Mouse (Mus musculus): ENCODE data around the gene Nxt1. TPM values are rescaled to one million over a fixed set of nuclear protein-coding genes. Genes with fewer than 3 reads are reported as not detected.

The Nxt1 gene
- total RNA-seq (2014; rRNA removed) (23.8 and 24.9 TPM in 2 replicates), polyA plus RNA-seq (2015; fragmentation: Nextera tagmentation; extraction: Ambion mirVana) (22.7 and 26.0 TPM in 2 replicates)

DNA sequence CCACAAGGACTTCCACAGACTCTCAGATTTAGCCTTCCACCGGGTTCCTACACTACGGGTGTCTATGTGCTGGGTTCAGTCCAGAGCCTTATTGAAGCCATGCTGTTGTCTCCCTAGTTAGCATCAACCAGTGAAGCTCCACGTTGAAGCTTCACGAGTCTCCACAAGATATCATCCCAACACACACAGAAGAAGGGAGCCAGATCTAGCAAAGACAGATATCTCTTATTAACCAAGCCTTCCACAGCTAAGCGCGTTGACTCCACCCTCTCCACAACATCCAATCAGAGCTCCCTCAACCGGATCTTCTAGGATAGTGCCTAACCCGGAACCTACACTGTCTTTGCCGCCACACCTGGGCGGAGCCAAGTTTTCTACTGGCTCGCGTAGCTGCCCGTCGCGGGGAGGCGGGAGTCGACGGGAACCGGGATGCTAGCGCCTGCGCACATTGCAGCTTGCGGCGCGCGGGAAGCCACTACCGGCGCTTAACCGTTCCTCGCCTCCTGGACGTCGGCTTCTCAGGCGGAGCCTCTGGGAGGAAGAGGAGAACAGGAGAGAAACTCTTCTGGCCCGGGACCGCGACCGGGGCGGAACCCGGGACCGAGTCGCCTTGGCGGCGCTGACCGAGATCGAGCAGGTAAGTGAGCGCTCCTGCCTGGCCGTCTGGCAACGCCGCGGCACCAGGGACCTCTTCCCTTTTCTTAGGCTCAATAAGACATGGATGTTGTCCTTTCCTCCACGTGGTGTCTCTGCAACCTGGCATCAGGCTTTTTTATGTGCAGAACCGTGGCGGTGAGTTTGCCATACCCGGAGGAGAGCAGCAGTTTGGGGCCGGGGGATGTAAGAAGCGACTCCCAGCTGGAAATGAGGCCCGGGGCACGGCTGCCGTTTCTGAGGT, at the start of gene Nxt1:
Gene Nxt1, plus strand, starts transcription at position 403 of the 898 bp plus-strand sequence.
- peaks cover 11% of the 10 kb centered on the region; the same call in 1 of the 2 replicates for H3K36me3 ChIP-seq (ENCODE audit: insufficient read depth, low read length)

DNA sequence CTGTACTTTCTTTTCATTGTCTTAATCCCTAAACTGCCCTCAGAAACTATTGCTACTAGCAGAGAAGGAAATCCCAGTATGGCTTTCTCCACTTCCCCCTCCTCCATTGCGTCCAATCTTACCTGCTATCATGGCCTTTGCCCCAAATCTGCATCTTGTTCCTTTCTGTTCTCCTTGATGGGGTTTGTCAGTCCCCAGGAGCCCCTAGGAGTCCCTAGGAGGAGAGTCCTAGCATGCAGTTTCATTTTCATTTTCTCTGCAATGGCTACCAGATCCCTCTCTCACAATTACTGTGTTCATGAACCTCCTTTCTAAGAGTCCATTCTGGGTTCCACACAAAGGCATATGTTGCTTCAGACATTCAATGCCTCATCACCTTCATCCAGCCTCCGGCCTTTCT, 49.3 kb upstream of the Nxt1 start:
- DNase-seq (ENCODE audit: low spot score), result no peak
- H3K4me3 ChIP-seq (ENCODE audit: low read depth, low read length), result no peak overlapping the region
- WGBS, result 96% methylated on average over 2 of the region's 2 CpGs
- no peak for ATAC-seq (ENCODE audit: low FRiP score)
- no peaks in the 10 kb centered on the region for H3K36me3 ChIP-seq (ENCODE audit: insufficient read depth, low read length)
- no peak overlapping the region for H3K27ac ChIP-seq (ENCODE audit: low read depth, low read length)
- H3K4me1 ChIP-seq (ENCODE audit: insufficient read depth, low read length), result no peaks in the 10 kb centered on the region
- TF ChIP-seq CTCF (IDR thresholded peaks at IDR 0.05), result no peak
- no peaks in the 10 kb centered on the region for H3K9me3 ChIP-seq (ENCODE audit: low read length)
- no peak overlapping the region for H3K4me2 ChIP-seq (ENCODE audit: low read depth, low read length, poor library complexity, severe bottlenecking)
- H3K9ac ChIP-seq (replicated peaks; ENCODE audit: low read length, poor library complexity, severe bottlenecking), result no peak overlapping the region
- no peaks in the 10 kb centered on the region for H3K27me3 ChIP-seq (ENCODE audit: insufficient read depth, low read length)

More for the DNA sequence above, at the start of gene Nxt1:
- TF ChIP-seq CTCF (IDR thresholded peaks at IDR 0.05), result no peak
- peak; percentile 99 for DNase-seq (ENCODE audit: low spot score)
- Histone ChIP-seq H3K27me3 (ENCODE audit: insufficient read depth, low read length) (0 out of 2 replicates have a peak, but pooled peaks cover 3% of the 10 kb centered on the region), H3K27ac (ENCODE audit: low read depth, low read length) (peak within 1 kb of the TSS; percentile 75), H3K4me1 (ENCODE audit: insufficient read depth, low read length) (peaks cover 7% of the 10 kb centered on the region; the same call in 1 of the 2 replicates), H3K4me3 (ENCODE audit: low read depth, low read length) (peak within 1 kb of the TSS; percentile 86), H3K9ac (replicated peaks; ENCODE audit: low read length, poor library complexity, severe bottlenecking) (peak within 1 kb of the TSS; percentile 73), H3K9me3 (ENCODE audit: low read length) (no peaks in the 10 kb centered on the region), H3K4me2 (ENCODE audit: low read depth, low read length, poor library complexity, severe bottlenecking) (peak within 1 kb of the TSS; percentile 83)
- WGBS, result 1% methylated on average over 56 of the region's 58 CpGs
- ATAC-seq (ENCODE audit: low FRiP score), result peak; percentile 100

DNA sequence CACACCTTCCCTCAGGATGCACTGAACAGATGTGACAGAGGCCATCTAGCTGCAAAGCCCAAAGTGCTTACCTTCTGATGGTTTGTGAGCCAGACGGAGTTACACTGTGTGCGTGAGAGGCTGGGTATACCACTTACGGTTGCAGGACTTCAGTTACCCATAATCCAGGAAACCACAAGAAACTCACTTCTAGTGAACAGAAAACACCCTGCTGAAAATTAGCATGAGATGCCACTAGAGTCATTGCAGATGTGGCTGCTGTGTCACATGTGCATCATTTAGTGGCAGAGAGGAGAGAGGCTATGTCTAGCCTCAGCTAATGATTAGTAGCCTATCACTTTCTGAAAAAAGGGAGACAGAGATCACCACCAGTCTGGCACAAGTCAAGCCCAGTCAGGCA, 47.9 kb upstream of the Nxt1 start:
- no peaks in the 10 kb centered on the region for H3K4me1 ChIP-seq (ENCODE audit: insufficient read depth, low read length)
- no peak overlapping the region for H3K4me2 ChIP-seq (ENCODE audit: low read depth, low read length, poor library complexity, severe bottlenecking)
- no peak overlapping the region for H3K4me3 ChIP-seq (ENCODE audit: low read depth, low read length)
- no peak overlapping the region for H3K27ac ChIP-seq (ENCODE audit: low read depth, low read length)
- no peaks in the 10 kb centered on the region for H3K36me3 ChIP-seq (ENCODE audit: insufficient read depth, low read length)
- H3K27me3 ChIP-seq (ENCODE audit: insufficient read depth, low read length), result no peaks in the 10 kb centered on the region
- no peak overlapping the region for H3K9ac ChIP-seq (replicated peaks; ENCODE audit: low read length, poor library complexity, severe bottlenecking)
- ATAC-seq (ENCODE audit: low FRiP score), result no peak
- DNase-seq (ENCODE audit: low spot score), result no peak
- H3K9me3 ChIP-seq (ENCODE audit: low read length), result no peaks in the 10 kb centered on the region
- TF ChIP-seq CTCF (IDR thresholded peaks at IDR 0.05), result no peak
- WGBS, result 92% methylated on average over 3 of the region's 3 CpGs

DNA sequence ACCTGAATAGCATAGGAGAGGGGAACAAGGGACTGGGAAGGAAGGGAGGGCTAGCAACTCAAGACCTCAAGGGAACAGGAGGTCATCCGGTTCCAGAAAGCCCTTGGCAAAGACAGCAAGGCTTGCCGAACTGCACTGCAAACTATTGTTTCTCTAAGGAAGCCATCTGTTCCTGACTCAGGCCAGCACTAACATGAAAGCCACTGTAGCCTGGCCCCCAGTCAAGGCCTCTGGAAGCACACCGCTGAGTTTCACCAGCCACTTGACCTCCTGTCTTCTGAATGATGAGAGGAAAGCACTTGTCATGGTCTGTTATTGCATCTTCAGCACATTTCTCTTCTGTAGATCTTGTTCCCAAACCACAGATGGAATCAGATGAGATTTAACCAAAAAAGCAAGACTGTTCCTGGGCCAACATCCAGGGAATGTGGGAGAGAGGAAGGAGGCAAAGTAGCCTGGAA, 45.4 kb upstream of the Nxt1 start:
- Histone ChIP-seq H3K4me3 (ENCODE audit: low read depth, low read length) (no peak overlapping the region), H3K4me2 (ENCODE audit: low read depth, low read length, poor library complexity, severe bottlenecking) (no peak overlapping the region), H3K9ac (replicated peaks; ENCODE audit: low read length, poor library complexity, severe bottlenecking) (no peak overlapping the region), H3K36me3 (ENCODE audit: insufficient read depth, low read length) (no peaks in the 10 kb centered on the region), H3K27me3 (ENCODE audit: insufficient read depth, low read length) (no peaks in the 10 kb centered on the region), H3K27ac (ENCODE audit: low read depth, low read length) (no peak overlapping the region), H3K9me3 (ENCODE audit: low read length) (no peaks in the 10 kb centered on the region), H3K4me1 (ENCODE audit: insufficient read depth, low read length) (no peaks in the 10 kb centered on the region)
- no peak for ATAC-seq (ENCODE audit: low FRiP score)
- WGBS, result 73% methylated on average over 3 of the region's 3 CpGs
- DNase-seq (ENCODE audit: low spot score), result peak; percentile 6
- TF ChIP-seq CTCF (IDR thresholded peaks at IDR 0.05), result no peak

DNA sequence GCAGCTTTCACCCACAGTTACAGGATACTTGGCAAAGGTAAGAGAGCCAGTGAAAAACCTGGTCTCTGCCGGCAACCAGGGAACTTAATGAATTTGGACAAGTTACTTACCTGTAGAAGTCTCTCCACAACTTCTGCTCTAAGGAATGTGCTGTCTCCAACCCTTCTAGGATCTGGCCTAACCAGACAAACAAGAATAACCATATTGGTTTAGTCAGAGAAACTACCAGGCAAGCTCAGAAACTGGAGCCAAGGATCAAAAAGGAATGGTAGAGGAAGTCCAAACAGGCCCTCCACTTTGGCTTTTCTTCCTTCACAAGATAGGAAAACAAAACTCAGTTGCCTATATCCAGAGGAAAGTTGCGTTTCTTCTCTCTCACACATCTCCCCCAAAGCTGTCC, 41.4 kb upstream of the Nxt1 start:
- no peak overlapping the region for H3K4me2 ChIP-seq (ENCODE audit: low read depth, low read length, poor library complexity, severe bottlenecking)
- no peaks in the 10 kb centered on the region for H3K36me3 ChIP-seq (ENCODE audit: insufficient read depth, low read length)
- ATAC-seq (ENCODE audit: low FRiP score) (no peak), DNase-seq (ENCODE audit: low spot score) (no peak)
- no peak overlapping the region for H3K4me3 ChIP-seq (ENCODE audit: low read depth, low read length)
- H3K9me3 ChIP-seq (ENCODE audit: low read length), result no peaks in the 10 kb centered on the region
- H3K27ac ChIP-seq (ENCODE audit: low read depth, low read length), result no peak overlapping the region
- TF ChIP-seq CTCF (IDR thresholded peaks at IDR 0.05), result no peak
- WGBS, result 94% methylated on average over 2 of the region's 2 CpGs
- no peaks in the 10 kb centered on the region for H3K4me1 ChIP-seq (ENCODE audit: insufficient read depth, low read length)
- H3K9ac ChIP-seq (replicated peaks; ENCODE audit: low read length, poor library complexity, severe bottlenecking), result no peak overlapping the region
- no peaks in the 10 kb centered on the region for H3K27me3 ChIP-seq (ENCODE audit: insufficient read depth, low read length)

DNA sequence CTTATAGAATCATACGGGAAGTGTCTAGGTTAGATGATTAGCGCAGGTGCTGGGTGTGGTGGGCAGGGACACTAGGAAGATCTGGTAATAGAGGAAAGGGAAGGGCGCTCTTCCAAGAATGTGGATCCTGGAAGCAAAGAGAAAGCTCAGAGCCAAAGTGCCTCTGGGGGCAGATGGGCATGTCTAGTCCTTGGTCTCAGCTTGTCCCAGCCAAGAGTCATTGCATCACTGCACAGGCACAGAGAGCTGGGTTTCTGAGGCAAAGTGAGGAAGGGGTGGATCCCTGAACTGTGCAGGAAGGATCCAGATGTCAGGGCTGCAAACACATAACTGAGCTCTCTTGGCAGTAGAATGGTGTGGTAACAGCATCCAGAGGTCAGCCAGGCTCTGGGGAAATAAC, 40.8 kb upstream of the Nxt1 start:
- no peak for TF ChIP-seq CTCF (IDR thresholded peaks at IDR 0.05)
- no peaks in the 10 kb centered on the region for H3K36me3 ChIP-seq (ENCODE audit: insufficient read depth, low read length)
- WGBS, result 94% methylated on average over 3 of the region's 3 CpGs
- H3K9me3 ChIP-seq (ENCODE audit: low read length), result no peaks in the 10 kb centered on the region
- no peak overlapping the region for H3K27ac ChIP-seq (ENCODE audit: low read depth, low read length)
- no peaks in the 10 kb centered on the region for H3K27me3 ChIP-seq (ENCODE audit: insufficient read depth, low read length)
- no peak overlapping the region for H3K4me2 ChIP-seq (ENCODE audit: low read depth, low read length, poor library complexity, severe bottlenecking)
- DNase-seq (ENCODE audit: low spot score) (no peak), ATAC-seq (ENCODE audit: low FRiP score) (no peak)
- no peak overlapping the region for H3K4me3 ChIP-seq (ENCODE audit: low read depth, low read length)
- H3K4me1 ChIP-seq (ENCODE audit: insufficient read depth, low read length), result no peaks in the 10 kb centered on the region
- H3K9ac ChIP-seq (replicated peaks; ENCODE audit: low read length, poor library complexity, severe bottlenecking), result no peak overlapping the region
